Mouse (Mus musculus): ENCODE data around the gene Gtf2e1.

Gtf2e1 gene

DNA sequence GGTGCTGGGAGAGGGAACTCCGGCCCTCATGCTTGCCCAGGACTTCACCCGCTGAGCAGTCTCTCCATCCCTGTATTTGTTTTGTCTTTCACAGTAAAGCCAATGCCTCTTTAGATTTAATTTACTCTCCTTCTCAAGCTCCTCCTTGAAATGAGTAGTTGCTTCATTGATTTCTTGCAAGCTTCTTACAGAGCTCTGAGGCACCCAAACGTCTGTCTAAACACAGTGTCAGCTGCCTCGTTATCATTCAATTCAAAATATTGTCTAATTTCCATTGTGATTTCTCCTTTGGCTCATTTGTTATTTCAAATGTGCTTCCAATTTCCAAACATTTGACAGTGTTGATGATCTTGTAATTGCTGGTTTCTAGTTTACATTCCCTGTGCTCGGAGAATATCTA is 6.7 kb upstream of the Gtf2e1 start:
- DNase-seq (ENCODE audit: low spot score in 2 of 2): no peak

DNA sequence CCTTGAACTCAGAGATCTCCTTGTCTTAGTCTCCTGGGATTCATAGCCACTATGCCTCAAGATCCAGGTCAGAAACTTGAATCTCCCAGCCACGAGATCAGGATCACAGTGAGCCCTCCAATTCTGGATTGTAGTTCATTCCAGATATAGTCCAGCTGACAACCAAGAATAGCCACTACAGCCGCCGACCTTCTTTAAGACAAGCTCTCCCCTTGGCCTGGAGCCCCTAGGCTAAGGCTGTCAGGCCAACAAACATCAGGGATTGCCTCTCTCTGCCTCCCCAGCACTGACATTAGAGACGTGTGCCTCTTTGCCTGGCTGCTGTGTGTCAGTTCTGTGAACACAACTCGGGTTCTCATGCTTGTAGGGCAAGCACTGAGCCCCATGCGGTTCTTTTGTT is 1.2 kb upstream of the Gtf2e1 start:
- DNase-seq (ENCODE audit: low spot score in 2 of 2): no peak

DNA sequence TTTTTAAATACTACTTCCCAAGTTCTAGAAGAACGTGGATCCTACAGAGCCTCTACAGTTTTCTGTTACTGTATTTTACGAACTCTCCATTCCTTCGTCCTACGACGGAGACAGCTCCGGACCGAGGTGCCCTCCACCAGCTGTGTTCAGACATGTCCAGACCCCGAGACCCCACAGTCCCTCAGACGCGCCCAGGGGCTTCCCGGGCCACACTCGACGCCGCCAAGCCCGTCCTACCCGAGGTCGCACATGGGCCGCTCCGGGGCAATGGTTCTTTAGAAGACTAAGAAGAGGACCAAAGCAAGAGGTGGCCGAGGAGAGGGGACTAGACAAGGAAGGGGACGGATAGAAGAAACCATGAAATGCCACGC is 364 bp downstream of the Gtf2e1 start:
- DNase-seq (ENCODE audit: low spot score in 2 of 2): no peak

DNA sequence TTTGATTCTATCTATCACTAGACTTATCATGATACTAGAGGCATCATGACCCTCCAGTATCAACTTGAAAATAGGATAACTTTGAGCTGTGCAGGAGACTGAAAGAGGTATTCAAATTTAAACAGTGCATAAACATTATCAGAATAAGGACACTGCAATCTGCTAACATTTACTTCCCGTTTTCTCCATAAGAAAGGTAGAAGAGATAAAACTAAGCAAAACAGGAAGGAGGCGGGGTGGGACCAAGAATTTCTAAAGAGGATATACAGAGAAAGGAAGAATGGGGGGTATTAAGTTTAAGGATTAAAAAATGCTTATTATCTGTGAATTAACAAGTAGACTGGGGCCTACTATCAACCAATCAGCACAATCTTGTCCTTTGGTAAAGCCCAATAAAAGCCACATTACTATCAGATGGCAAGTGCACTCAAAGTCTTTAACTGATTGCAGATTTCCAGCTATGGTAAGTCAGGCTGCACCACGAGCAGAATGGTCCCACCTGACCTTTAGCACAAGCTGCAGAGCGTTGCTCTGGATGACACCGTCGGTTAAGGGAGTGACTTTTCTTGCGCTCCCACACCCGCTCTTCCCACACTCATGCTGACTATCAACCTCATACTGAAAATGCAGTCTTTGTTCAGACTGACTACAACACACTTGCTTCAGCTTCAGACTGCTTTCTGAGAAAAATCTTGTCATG is 6.1 kb downstream of the Gtf2e1 start:
- DNase-seq (ENCODE audit: low spot score in 2 of 2): no peak

DNA sequence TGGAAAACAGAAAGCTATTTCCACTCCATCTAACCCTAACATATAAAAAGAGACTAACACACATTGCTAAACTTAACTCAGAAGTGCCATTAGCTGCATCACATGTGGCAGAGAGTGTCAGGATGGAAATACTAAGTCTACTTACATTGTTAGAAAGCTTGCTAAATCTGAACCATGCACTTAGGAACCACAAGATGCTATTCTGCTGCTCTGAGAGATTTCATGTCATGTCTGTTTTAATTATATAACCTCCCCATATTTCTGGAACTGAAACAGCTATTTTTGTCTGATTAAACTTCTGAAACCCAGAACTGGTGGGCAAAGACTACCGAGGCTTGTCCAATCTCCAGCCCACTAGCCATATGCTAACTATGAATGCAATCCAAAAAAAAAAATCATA is 7.5 kb downstream of the Gtf2e1 start:
- no peak for DNase-seq (ENCODE audit: low spot score in 2 of 2)

DNA sequence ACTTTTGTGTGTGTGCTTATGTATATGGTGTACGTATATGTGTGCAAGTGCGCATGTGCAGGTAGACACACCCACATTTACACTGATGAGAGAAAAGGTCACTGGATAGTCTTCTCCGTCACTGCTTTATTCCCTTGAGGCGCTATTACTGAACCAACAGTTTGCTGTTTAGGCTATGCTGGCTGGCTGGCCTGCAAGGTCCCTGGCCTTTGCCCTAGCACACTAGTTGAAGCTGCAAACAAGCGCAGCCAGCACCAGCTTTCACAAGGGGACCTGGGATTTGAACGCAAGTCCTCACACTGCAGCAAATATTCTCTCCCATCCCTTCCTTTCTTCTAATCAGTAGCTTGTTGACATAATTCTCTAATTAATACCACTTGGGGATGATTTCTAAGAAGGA is 9.4 kb downstream of the Gtf2e1 start:
- no peak for DNase-seq (ENCODE audit: low spot score in 2 of 2)

DNA sequence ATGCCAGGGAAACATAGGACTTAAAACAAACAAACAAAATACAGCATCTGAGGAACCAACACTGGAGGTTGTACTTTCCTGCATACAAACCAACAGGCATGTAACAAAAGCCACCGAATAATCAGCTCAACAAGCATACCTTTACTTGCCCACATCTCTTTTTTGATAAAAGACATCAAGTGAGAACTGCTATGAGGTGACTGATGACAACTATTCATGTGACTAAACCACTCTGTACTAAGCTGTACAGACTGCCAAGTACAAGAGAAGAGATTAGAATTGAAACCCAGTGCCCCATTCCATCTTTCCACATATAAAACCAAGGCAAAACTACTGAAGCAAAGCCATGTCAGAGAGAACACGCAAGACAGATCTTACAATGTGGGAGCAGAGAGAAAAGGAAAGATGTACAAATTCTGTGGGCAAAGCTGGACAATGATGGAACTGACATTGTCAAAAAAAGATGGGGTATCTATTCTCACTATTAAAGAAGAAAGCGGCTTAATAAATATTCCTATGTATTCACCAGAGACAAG is 12.8 kb downstream of the Gtf2e1 start:
- DNase-seq (ENCODE audit: low spot score in 2 of 2): no peak

DNA sequence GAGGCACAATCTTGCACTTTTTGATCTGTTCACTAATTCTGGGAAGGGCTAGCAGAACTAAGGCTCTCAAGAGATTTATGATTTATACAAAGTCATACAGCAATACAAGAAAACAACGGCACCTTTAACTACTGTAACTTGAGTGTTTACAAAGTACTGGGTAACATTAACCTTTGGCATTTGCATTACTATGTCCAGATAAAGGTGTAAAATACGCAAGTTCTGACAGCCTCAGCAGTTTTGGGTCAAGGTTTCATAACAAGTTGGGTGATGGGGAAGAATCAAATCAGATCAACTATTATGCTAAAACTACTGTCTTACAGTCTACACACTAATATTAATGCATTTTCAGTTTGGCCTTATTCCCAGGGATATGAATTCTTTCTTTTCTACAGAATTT is 14.5 kb downstream of the Gtf2e1 start:
- DNase-seq (ENCODE audit: low spot score in 2 of 2): no peak

DNA sequence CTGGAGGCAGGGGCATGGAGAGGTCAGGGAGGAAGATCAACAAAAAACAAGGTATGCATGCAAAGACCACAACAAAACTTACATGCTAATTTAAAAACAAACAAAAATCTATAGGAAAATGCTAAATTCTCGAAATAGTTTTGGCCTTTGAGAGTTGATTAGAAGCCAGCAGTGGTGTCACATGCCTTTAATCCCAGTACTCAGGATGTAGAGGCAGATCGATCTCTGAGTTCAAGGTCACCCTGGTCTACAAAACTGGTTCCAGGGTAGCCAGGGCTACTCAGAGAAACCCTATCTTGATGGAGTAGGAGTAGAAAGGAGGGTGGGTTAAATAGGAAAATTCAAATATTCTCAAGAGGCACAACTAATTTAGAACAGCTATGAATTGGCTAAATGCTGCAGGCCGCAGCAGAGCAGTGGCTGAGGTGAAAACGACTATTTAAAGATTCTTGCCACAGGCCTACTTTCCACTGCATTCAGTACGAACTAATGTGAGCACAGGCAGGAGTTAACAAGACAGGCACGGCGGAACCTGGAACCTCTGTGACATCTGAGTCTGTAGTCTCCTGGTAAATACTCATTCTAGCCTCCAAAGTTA is 17.4 kb downstream of the Gtf2e1 start:
- no peak for DNase-seq (ENCODE audit: low spot score in 2 of 2)

DNA sequence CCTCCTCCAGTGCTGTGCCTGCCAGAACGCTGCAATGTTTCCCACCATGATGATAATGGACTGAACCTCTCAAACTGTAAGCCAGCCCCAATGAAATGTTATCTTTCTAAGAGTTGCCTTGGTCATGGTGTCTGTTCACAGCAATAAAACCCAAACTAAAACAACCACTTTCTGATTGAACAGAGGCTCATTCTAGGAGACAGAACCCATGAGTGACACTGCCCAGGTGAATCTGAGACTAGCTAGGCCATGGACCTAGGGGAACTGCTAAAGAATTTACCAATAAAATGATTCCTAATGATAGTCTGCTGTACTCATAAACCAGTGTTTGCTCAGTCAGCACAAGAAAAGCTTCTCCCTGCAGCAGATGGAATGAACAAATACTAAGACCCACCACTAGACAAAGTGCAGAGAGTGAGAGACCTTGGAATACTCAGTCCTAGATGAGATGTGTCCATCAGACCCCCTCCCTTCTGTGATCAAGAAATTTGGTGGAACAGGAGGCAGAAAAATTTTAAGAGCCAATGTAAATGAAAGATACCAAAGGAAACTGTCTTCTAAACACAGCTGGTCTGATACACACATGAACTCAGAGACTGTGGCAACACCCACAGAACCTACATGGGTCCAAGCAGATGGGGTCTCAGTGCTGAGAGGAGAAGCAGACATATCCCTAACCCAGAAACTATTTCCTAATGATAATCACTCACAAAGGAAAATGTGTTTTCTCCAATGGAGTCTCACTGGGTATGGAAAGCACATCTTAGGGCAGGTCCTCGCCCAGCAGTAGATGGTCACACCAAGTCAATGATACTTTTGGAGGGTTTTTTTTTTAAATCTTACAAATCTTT is 19.2 kb downstream of the Gtf2e1 start:
- DNase-seq (ENCODE audit: low spot score in 2 of 2): no peak

DNA sequence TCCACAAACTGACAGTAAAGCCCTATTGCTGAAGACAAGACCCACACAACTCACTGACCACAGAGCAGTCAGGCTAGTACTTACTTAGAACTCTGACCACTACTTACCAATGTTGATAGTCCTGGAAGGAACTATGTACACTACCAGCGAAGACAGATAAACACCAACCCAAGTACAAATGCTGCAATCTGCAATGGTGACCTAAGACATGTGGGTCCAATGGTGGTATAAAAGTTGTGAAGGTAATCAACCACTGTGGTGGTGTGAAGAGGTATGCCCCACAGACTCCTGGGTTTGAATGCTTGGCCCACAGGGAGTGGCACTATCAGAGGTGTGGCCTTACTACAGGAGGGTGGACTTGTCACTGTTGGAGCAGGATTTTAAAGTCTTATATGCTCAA is 19.9 kb downstream of the Gtf2e1 start:
- no peak for DNase-seq (ENCODE audit: low spot score in 2 of 2)

DNA sequence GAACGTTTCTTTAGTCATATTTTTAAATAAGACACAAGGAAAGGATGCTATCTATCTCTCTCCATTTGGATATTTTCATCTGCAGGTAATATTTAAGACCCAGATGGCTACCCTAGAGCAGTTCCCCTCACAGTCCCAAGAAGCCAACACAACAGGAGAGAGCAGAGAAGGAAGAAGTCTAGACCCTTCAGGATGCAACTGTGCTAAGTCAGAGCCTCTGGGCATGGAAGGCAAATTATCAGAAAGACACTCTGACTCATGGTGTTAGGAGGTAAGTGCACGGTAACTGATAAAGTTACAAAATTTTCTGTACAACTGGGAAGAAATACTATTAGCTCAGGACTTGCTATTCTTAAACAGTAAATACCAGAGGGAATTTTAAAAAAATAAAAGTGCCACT is 20.9 kb downstream of the Gtf2e1 start:
- no peak for DNase-seq (ENCODE audit: low spot score in 2 of 2)

DNA sequence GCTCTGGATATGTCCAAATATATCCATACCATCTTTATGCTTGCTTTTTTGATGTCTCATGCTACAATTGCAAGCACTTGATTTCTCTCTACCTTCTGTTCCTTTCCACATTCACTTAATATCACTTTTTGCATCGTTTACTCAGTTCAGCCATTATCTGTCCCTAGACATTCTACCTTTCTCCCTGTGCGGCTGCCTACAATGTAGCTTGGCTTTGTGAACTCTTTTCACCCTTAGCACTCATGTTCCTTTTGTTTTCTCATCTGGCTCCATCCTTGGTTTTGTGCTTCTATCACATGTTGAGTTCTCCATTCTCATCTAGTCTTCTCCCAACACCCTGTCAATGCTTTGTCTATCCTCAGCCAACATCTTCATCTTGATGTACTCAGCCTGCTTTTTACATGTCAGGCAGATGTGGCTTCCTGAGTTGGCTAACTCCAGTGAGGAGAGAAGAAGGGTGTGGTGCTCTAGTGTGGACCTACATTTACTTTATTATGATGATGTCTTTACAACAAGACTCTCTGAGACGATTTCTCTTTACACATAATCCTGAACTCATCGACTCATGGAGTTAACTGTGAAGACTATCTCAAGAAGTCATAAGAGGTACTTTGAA is 21.9 kb downstream of the Gtf2e1 start:
- no peak for DNase-seq (ENCODE audit: low spot score in 2 of 2)

DNA sequence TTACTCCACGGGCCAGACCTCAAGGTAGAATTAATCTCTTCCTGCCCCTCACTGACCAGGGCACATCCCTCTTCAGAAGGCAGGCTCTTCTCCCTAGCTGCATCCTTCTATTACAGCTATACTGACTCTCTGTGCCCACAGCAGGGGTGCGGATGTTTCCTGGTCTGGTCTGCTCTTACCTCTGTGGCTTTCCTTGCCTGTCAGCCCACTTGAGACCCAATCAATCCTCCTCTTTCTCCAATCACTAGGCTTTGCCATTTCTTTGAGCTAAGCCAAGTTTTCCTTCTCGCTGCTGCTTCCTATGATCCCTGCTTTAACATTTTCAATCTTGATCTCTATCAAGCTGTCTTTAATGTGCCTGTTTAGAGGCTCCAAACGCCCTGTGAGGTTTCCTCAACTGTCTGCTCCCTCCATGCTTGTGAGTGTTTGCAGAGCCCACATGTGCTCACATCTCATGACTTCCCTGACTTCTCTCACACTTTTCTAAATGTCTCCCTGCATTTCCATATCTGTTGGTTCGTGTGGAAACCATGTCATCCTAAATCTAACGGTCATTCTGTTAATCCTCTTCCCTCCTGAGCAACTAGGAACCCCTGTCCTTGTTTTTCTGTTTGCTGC is 23.1 kb downstream of the Gtf2e1 start:
- DNase-seq (ENCODE audit: low spot score in 2 of 2): no peak

DNA sequence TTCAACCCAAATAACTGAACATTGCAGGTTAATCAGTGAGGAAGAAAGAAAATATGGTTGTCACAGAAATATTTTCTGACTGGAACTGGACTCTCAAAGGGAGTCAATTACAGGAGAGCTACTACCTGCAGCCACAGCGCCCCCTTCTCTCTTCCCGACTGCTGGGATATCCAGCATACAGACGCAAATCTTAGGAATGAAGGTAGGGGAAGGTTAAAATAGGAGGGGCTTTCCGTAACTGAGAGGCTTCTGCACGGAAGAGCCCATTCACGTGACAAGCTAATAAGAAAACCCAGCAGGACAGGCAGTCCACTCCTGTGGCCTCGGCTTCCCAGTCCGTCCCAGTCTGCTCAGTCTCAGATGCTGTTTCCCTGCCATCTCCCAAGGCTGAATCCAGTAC is 24.9 kb downstream of the Gtf2e1 start:
- no peak for DNase-seq (ENCODE audit: low spot score in 2 of 2)

DNA sequence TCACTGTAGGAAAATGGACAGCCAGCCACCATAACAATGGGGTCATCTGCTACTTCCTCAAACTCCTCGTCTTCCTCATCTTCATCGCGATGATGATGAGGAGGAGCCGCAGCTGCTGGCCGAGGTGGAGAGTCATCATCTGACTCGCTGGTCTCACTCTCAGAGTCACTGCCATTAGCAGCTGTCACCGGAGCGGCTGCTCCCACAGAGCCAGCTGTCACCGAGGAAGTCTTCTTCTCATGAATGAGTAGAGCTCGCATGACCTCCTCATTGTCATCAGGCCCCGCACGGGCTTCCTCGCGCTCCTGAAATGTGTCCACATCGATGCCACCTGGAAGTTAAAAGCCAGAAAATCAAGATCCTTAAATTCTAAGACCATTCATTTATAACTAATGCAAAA is 28.1 kb downstream of the Gtf2e1 start:
- DNase-seq (ENCODE audit: low spot score in 2 of 2): no peak

DNA sequence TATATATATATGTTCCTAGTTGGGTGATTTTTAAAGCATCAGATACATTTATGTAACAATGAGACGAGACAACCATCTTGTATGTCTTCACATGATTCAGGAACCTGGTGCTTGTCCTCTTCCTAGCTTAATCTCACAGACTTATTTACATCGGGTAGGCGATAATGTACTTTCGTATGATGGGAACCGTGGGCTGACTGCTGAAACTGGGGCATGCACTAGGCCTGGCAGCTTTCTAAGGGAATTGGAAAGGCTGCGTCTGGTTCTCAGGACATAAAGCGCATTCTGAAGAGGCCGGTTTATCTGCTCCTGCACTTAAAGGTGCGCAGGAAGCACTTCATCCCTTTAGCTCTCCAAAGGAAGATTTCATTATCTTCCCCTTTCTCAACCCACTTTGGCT is 32.8 kb downstream of the Gtf2e1 start:
- no peak for DNase-seq (ENCODE audit: low spot score in 2 of 2)

DNA sequence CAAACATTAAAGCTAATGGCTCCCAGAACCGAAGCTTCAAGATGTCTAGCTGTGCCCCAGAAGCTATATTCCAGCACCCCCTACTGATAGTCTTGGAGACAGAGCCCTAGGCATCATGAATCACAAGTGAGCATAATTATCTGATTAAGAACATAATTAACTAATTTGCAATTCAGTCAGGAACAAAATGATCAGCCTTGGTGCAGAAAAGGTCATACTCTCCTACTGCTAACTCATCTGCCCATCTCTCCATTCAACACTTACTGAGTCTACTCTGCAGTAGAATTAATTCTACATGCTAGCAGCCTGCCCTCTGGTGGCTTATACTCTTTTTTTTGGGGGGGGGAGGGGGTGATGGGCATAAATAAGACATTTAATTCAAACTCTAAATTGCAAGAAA is 35.1 kb downstream of the Gtf2e1 start:
- no peak for DNase-seq (ENCODE audit: low spot score in 2 of 2)

DNA sequence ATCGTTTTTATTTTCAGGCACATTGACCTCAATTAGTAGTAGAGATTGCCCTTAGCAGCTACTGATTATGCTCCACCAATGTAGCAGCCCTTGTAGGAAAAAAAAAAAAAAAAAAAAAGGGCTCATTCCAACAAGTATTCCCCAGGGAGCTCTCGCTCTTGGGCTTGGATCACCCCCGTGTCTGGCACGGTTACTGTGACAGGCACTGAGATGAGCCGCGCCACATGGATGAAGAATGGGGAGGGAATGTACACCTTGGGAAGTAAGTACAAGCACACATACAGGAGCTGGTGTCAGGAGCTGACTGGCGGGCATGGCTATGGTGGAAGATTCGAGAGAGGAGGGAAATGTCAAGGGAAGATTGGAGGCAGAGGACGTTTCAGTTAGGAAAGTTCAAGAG is 41.0 kb downstream of the Gtf2e1 start:
- no peak for DNase-seq (ENCODE audit: low spot score in 2 of 2)

DNA sequence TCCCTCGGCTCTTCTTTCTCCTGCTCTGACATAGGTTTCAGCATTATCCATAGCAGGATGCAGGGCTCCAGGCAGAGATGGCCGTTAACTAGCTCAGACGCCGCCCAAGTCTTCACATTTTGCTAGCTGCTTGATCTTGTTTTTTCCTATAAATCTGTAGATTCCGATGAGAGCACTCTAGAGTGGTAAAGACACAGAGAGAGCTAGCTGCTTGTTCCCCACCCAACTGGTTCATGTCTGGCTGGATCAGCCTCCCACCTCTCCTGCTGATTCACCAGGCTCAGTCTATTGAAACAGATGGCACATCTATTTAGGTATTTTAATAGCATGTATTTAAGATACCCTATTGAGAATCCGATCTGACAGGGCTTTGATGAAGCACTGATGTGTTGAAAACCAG is 44.6 kb downstream of the Gtf2e1 start:
- DNase-seq (ENCODE audit: low spot score in 2 of 2): no peak

DNA sequence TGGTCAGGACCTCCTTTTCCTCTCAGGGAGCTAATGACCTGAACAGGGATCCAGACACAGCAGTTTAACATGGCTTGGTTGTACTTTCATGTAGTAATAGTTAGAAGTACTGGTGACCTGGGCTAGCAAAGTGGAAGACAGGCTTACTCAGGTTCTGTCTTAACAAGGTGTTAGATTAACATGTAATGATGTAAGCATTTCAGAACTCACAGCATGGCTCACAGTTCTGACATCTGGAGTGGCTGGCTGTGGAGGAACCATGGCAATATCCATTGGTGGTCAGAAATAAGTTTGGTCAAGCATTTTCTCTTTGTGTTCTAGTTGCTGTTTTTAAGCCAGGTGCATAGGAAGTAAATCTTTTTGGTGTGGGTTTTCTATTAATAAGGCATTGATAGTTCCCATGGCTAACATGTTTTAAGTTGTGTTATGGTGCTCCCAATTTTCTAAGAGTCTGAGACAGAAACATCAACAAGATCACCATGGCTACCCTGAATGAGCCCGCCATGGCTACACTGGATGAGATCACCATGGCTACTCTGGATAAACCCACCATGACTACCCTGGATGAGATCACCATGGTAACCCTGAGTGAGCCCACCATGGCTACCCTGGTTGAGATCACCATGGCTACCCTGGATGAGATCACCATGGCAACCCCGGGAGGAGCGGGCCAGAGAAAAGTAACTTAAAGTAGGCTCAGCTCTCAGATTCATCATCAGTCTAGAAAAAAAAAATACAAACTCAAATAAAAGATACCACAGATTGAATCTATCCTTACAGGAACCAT is 52.6 kb downstream of the Gtf2e1 start:
- no peak for DNase-seq (ENCODE audit: low spot score in 2 of 2)

Data from spleen, postnatal 10 days (tissue).